Mouse (Mus musculus) urinary bladder, postnatal 4 days (tissue): Measurements from ENCODE around the gene Las1l.
A peak's percentile ranks its signal among the peaks of the same experiment; 100 is the strongest.
"Not testable (repeated sequence)": the region's sequence is repeated elsewhere in the genome, so short reads cannot be mapped to it uniquely, and the experiment has no call there.

Experiments
- DNase-seq, 2 experiments: peaks; one replicate each; pipeline ENCODE4 v3.0.0; 2021 to 2022; ENCODE audit warnings: low spot score in 2 of 2

The Las1l gene

DNA sequence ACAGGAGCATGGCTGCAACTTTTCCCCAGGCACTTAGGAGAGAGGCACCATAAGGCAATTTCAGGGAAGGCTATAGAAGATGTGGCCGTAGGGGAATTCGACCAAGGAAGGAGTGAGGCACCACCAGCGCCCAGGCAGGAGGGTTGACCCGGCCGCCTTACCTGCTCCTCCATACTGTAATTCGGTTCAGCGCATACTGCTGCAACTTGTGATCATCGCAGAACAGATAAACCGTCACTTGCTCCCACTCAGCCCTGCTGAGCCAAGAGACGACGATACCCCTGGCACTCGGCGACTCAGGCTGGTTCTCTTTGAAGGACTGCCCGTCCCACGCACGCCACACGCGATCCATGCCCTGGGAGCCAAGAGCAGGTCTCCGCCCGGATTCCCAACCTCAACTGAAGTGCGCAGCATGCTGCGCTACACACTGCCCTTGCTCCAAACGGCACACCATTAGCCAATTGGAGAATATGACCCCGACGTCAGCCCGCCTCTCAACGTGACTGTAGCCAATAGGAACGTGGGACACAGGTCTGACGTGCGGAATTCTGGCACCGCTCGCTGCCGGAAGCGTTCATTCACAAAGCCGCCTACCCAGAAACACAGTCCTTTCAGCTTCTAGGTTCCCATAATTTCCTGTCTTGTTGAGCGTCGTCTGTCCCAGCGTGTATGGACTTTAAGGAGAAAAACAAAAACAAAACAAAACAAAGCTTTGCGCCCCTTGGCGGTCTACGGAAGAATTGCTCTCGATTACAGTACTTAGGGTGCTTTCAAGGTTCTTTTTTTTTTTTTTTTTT is at the start of gene Las1l:
Las1l (minus strand) TSS at position 466 of the 797 bp plus-strand sequence.
- peak; percentile 84 to 86 for DNase-seq

DNA sequence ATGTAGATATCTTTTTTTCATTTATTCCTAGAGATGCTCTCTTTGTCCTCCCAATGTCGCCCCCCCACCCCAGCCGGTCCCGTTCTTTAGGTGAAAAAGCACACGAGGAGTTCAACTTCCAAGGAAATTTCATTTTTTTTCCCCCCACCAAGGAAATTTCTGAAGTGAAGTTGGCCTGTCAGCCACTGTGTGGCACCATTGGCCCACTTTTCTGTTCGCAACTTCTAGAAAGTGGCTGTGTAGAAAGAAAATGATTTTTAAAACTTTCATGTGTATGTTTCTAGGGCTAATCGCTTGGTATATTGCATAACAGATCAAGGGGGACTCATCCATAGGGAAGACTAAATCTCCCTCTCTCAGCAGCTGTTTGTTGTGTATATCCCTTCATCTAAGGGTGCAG is 49.6 kb upstream of the Las1l start:
- no peak for DNase-seq

DNA sequence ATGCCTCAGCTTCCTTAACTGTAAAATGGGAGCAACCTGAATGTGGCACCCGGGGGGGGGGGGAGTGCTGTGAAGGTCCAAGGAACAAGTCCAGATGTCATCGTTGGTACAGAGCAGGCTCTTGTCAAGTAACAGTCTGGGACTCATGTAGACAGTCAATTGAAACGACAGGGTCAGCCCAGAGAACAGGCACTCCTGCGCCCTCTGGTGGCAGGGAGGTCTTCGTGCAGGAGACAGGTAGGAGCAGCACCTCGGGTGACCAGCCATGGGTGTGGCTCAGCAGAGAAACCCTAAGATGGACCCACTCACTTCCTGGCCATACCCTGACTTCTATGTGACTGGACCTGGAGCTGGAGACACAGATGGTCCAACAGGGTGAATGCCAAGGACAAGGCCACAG is 42.8 kb upstream of the Las1l start:
- no peak for DNase-seq

DNA sequence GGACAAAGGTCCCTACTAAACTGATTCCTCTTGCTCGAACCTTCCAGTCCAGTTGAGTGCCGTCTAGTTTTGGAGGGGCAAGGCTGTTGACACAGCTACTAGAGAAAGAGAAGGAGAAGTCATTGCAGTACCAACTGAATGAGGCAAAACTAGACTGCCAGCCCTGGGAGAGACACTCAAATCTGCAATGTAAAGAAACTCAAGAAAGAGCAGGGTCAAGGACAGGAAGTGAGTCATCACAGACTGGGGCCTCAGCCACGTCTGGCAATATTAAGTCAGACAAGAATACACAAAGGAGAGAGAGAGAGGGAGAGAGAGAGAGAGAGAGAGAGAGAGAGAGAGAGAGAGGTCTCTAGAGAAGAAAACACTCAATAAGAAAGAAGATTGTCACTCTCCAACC is 36.4 kb upstream of the Las1l start:
- no peak for DNase-seq

DNA sequence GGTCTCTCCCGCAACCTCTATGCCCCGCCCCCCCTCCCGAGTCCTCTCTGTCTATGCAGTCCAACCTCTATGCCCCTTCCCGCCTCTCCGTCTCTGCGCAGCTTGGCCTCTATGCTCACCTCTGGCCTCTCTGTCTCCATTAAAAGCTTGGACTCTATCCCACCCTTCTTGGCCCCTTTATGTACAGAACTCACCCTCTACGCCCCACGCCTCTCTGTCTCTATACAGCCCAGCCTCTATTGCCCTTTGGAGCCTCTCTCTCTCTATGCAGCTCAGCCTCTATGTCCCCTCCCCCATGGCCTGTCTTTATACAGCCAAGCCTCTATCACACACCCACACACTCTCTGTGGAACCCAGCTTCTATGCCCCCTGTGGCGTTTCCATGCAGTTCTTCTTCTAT is 13.2 kb upstream of the Las1l start:
- no peak for DNase-seq

DNA sequence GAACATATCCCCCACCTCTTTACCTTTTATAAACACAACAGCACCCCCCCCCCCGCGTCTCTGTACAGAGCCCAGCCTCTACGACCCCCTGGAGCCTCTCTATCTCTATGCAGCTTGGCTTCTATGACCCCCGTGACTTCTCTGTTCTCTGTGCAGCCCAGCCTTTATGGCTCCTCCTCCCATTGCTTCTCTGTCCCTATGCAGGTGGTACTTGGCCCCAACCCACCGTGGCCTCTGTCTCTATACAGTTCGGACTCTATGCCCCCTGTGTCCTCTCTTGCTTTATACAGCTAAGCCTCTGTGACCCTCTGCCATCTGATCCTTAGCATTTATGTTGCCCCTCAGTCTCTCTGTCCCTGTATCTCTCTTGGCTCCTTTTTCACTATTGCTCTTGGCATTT is 12.4 kb upstream of the Las1l start:
- DNase-seq = peak in 1 of 2 experiments; percentile 39

DNA sequence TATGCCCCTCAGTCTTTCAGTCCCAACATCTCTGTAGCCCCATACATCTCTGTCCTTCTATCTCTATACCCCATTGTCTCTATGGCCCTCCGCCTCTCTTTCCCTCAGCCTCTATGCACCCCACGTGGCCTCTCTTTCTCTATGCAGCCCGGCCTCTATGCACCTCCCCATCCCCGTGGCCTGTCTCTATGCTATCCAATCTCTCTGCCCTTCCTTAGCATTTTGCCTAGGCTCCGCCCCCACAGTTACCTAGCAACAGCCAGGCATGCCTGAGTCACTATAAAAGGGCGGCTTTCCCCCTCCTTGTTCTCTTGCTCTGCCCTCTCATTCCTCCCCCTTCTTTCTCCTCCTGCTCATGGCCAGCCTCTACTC is 11.8 kb upstream of the Las1l start:
- DNase-seq = peak; percentile 73 to 82

DNA sequence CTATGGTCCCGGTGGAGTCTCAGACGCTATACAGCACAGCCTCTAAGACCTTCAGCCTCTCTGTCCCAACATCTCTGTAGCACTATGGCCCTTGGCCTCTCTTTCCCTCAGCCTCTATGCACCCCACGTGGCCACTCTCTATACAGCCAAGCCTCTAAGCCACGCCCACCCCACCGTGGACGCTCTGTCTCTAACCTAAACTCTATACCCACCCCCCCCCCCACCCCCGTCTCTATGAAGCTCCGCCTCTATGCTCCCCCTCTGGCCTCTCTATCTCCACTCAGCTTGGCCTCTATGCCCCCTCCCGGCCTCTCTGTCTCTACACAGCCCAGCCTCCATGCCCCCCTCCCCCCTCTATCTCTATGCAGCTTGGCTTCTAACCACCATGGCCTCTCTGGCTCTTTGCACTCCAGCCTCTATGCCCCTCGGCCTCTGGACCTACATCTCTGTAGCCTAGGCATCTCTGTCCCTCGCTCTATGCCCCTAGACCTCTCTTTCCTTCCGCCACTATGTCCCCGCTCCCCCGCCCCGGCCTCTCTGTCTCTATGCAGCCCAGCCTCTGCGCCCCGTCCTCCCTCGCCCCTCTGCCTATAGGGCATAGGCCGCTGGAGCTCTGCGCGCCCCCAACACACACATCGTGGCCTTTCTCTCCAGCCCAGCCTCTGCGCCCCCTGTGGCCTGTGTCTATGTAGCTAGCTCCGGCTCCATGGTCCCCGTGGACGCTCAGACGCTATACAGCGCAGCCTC is 11.3 kb upstream of the Las1l start:
- peak in 1 of 2 experiments; percentile 57 for DNase-seq

DNA sequence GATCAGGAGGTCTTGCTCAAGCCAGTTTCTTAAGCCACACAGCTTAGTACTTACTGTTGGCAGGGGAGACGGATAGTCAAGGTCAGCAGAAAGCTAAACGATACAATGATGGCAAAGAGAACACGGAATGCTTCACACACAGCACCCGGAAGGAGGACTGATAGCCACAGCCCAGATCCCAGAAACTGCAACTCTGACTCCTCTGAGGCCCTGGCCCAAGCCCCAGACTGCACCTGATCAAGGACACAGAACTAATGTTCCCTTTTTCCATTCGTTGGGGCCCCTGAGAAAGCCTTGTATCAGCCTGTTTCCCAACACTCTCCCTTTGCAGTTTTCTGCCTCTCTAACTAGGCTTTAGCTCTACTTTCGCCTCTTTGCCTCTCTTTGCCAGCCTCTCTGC is 8.3 kb upstream of the Las1l start:
- no peak for DNase-seq

DNA sequence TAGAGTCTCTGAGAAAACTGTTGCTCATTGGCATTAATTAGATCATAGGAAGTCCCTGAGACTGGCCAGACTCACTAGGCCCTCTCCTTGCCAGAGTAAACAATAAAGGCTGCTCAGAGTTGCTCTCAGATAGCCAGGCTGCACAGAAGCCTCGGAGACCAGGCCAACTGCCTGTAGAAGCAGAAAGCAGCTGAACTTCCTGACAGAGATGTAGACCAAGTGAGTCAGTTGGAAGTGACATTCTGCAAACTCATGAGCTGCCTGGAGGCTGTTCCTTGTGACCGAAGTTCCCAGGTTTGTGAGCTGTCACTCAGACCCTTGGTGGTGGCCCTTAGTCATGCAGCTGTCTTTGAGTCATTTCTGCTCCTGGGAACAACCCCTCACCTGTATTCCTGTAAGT is 6.6 kb upstream of the Las1l start:
- no peak for DNase-seq

DNA sequence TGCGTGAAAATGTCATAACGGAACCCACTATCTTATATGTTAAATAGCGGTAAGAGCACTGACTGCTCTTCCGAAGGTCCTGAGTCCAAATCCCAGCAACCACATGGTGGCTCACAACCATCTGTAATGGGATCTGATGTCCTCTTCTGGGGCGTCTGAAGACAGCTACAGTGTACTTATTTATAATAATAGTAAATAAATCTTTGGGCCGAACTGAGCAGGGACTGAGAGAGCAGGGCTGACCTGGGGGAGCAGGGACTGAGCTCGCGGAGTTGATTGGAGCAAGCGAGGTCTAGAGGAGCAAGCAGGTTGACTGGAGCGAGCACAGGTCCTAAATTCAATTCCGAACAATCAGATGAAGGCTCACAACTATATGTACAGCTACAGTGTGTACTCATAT is 699 bp upstream of the Las1l start:
- DNase-seq = not testable (repeated sequence)

DNA sequence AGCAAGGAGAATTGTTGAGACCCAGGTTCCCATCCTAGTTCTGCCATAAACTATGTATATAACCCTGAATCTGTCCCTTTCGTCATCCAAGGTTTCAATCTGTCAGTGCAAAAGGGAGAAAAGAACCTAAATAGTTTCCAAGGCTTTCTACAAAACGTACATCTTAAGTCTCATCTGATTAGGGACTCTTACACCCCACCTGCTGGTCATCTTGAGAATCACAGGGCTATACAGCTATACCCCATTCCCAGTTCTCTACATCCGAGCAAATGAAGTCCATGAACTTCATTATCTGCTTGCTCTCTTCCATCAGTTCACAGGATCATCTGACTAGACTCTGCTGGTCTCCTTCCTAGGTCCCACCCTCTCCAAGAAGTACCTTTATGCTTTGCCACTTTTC is 6.0 kb downstream of the Las1l start:
- DNase-seq = no peak

DNA sequence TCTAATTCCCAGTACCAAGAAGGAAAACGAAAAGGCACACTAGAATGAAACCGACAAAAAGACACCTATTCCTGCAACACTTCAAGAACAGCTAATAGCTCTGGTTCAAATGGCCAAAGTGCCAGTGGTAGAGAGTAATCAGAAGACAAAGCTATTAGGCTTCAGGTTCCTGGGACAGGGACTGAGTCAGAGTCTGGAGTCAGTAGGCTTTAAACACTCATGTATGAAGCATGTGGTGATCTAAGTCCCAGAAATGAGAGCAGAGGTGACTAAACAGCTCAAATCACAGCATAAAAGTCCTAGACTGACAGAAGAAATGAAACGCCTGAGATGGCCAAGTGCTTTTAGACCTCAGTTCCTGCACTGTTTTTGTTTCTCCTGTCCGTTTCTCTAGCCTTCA is 8.6 kb downstream of the Las1l start:
- DNase-seq = no peak

DNA sequence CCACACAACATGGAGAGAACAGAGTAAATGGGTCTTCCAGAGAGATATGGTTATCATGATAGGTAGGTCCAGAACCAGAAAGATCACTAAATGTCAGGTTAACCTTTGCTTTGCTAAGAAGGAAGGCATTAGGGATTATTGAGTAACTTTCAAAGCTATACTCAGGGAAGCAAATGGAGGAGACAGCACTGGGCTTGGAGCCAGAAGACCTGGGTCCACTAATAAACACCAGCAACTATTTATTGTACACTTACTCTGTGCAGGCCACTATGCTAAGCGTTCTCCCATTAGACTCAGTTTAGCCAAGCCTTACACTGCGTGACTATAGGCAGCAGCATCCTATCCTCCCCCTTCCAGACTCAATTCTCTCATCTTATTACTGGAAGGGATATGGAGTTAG is 11.3 kb downstream of the Las1l start:
- no peak for DNase-seq

DNA sequence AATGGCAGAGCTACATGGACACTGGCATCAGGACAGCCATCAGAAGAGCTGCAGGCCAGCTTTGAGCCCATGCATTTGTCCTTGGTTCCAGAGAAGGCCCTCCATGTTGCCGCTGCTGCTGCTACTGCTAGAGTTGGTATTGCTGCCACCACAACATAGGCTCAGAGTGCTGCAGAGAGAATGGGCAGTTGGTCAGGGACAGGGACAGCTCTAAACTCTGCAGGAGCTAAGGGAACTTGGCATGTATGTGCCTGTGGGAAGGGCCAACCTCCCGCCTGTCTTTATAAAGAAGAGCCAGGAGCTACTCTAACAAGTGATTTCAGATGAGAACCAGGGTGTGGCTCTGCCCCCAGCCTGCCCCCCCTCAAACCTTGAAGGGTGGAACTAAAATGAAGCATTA is 21.3 kb downstream of the Las1l start:
- no peak for DNase-seq

DNA sequence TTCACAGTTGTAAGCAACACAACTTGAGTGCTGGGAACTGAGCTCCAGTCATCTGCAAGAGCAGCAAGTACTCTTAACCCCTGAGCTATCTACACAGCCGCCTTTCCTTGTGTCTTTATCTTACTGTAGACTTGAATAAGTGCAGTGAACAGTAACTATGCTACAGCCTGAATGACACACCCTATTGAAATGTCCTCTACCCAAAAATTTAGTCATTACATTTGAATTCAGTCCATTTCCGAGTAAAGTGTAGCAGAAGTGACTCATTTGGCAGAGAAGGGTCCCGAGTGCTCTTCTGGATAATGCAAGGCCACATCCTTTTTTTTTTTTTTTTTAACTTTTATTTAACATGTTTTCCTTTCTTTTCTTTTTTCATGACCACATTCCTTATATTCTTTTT is 54.0 kb downstream of the Las1l start:
- DNase-seq = no peak
